Mouse (Mus musculus): ENCODE results near the gene Hadh. TPM values are rescaled to one million over a fixed set of nuclear protein-coding genes. Genes with fewer than 3 reads are reported as not detected.

Hadh gene
- polyA plus RNA-seq, 1 experiment from 2014 or later: 89.3 TPM

Other genes starting within 250 kb of the Hadh start
- gene Lef1, start 161.6 kb downstream of the Hadh start, polyA plus RNA-seq (2015; fragmentation: Nextera tagmentation; extraction: Ambion mirVana): 284 and 306 TPM in 2 replicates
- 0.22 and 0.52 TPM in 2 replicates for gene Cyp2u1, start 31.1 kb upstream of the Hadh start, polyA plus RNA-seq (2015; fragmentation: Nextera tagmentation; extraction: Ambion mirVana)
- 0.28 and 0.42 TPM in 2 replicates for gene Sgms2, start 219.3 kb upstream of the Hadh start, polyA plus RNA-seq (2015; fragmentation: Nextera tagmentation; extraction: Ambion mirVana)